Mouse (Mus musculus) gastrocnemius, postnatal 25 days (tissue): Measurements from ENCODE around the gene Dhrs7b. TPM values are rescaled to one million over a fixed set of nuclear protein-coding genes. Genes with fewer than 3 reads are reported as not detected.
"Not testable (repeated sequence)": the region's sequence is repeated elsewhere in the genome, so short reads cannot be mapped to it uniquely, and the experiment has no call there.

Source experiments
- DNase-seq: peaks from one replicate; pipeline ENCODE4 v3.0.0; 2022
- total RNA-seq, 2 experiments: library from RNA; stranded (reverse); gene quantifications; 1 replicate in 1 of 2; 2 replicates in 1 of 2; pipeline ENCODE4 v1.2.3; 2021

Gene Dhrs7b
- total RNA-seq, 2 experiments from 2014 or later: 19.1 to 22.0 TPM

DNA sequence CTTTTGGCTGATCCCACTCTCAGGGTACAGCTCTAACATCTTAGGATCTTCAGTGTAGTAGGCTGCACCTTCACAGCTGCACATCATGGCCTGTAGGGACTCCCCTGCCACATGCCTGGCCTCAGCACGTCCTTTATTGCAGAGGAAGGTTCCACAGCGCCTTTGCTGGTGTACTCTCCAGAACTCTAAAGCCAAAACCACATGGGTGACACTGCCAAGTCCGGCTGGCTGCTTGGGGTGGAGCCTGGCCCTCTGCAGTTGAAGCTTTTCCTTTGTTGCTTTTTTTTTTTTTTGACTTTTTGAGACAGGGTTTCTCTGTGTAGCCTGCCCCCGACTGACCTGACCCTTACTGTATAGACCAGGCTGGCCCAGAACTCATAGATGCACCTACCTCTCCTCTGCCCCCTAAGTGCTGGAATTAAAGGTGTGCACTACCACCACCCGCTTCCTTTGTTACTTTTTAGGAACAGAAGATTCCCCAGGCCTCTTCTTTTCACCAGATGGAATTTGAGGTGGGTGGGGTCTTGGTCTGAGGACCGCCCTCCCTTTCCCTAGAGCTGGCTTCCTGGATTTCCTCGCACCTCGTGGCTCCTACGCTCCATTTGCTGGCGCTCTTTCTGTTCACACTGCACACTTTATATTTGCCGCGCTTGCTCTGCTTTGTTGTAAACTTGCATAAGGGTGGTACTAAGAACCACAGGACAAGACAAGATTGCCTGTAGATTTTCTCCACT is 11.2 kb downstream of the Dhrs7b start:
- peak; percentile 27 for DNase-seq

DNA sequence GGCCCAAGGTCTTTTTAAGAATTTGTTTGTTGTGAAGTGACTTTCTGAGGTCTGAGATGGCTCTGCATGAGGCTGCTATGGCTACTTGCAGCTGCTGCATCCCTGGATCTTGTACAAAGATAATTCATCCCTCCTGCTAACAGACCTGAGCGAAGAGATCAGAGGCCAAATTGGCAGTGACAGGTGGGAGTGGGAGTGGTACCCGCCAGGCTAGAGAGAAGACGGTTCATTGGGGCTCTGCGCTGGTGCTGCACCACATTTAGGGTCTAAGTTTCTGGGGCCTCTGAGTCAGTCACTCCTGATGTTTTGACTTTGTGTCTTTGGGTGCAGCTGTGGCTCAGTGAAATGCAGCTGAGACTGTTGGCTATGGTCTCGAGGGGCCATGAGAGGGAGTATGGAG is 13.0 kb downstream of the Dhrs7b start:
- no peak for DNase-seq

DNA sequence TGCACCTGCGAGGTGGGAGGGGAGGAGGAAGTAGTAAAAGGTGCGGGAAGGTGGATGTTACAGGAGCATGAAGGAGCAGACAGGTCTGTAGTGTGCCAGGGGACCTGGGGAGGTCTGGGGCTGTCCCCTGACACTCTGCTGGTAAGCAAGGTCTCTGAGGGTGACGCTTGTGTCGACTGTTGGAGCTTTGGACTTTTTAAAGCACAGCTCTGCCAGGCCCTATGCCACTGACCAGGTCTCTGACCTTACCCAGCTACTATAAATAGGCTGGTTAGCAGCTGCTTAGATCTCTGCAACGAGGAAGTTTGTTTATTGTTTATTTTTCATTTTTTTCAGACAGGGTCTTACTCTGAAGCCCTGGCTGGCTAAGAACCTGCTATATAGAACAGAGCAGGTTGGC is 15.0 kb downstream of the Dhrs7b start:
- no peak for DNase-seq

DNA sequence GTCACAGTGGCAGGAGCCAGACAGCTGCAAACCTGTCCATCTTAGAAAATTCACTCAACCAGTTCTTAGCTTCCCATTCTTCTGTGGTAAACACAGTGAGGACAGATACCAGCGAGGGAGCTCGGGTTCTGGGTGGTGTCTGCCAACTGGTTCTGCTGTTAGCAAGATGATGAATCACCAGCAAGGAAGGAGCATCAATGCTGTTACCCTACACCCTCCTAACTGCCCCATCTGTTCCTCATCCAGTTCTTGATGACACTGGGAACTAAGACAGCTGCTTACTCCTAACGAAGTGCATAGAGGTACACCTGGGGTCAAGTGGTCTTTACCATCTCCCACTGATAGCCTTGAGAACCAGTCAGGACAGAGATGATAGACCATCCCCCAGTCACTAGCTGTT is 26.2 kb downstream of the Dhrs7b start:
- no peak for DNase-seq

DNA sequence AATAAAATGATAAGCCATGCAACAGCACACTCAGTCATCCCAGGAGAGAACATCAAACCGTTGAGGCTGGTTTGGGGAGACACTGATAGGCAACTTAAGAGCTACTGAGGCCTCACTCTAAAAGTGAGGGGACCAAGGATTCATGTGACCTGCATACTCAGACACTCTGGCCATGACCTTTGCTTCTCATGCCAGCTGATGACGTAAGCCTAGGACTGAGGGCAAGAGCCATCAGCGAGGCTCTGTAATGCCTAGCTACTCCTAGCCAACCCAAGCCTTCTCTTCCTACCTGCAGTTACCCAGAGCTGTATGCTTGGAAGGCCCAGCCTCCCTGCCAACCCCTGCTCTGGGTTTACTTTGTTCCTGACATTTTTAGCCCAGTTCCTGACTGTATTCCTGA is 31.6 kb downstream of the Dhrs7b start:
- DNase-seq: no peak

- DNase-seq: peak; percentile 43
These were observed 32.8 kb downstream of the Dhrs7b start for GRCm38 (mm10) chr11:60863196-60863595.

GRCm38 (mm10) chr11:60864166-60864565 is 33.7 kb downstream of the Dhrs7b start:
- DNase-seq: no peak

DNA sequence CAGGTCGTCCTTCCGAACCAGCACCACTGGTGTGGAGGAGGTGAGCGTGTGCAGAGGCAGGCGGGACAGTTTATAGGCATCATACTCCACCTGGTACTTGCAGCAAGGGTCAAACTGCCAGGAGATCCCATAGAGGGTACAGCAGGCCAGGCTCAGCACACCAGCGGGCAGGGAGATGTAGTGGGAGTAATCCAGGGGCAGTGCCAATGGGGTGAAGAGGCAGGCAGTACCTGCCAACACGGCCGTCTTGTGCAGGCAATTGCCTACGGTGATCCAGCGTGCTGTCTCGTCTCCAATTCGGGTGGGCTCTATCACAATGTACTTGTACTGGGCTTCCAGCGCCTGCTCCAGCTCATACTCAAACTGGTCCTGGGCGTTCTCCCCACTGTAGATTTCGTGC is 34.5 kb downstream of the Dhrs7b start:
- peak; percentile 59 for DNase-seq

DNA sequence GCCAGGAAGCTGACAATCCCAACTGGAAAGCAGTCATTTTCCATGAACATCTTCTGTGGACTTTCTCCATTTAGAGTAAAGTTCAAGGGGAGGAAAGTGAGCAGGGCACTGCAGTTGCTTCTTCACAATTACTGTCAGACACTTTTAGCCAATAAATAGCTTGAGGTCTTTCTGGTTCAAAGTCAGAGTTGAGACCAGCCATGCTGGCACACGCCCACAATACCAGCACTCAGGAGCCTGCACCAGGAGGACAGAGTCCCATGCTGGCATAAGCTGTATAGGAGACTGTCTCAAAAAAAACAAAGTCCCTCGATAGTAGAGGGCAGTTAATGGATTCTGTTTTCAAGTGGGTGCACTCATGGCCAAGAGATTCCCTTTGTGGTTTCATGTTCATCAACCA is 35.6 kb downstream of the Dhrs7b start:
- no peak for DNase-seq

- no peak for DNase-seq
These were observed 37.0 kb downstream of the Dhrs7b start for GRCm38 (mm10) chr11:60867456-60867855.

DNA sequence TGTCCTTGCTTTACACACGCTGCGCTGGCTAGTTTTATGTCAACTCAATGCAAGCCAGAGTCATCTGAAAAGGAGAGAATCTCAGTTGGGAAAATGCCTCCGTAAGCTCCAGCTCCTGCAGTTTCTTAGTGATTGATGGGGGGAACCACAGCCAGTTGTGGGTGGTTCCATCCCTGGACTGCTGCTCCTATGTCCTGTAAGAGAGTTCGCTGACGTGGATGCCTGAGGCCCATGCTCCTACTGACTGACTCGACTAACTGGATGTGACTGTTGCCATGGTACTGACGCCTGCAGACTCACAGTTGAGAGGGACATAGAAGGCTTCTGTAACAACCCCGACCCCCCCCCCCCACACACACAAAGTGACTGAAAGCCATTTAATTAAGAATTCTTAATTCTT is 37.5 kb downstream of the Dhrs7b start:
- DNase-seq: no peak

DNA sequence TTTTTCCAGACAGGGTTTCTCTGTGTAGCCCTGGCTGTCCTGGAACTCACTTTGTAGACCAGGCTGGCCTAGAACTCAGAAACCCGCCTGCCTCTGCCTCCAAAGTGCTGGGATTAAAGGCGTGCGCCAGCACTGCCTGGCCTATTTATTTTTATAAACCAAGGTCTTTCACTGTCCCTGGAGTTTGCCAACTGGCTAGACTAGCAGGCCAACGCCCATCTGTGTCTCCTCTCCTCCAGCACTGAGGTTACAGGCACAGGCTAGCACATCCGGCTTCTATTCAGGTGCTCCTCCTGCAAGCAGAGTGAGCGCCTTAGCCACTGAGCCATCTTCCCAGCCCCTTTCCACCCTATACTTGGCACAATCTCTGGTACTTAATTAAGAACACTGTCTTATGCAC is 39.0 kb downstream of the Dhrs7b start:
- DNase-seq: not testable (repeated sequence)

DNA sequence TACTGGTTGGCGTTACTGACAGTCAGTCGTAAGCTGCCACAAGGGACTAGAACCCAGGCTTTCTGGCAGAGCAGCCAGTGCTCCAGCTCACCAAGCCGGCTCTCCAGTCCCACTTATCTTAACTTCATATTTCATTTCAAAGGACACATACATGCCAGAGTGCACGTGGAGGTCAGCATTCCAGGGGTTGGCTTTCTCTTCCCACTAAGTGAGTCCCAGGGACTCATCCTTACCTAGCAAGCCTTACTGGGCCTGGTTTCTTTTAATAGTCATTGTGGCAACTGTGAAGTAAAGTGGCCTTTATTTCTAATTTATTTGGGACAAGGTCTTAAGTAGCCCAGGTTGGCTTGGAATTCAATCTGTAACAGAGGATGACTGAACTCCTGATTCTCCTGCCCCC is 41.0 kb downstream of the Dhrs7b start:
- no peak for DNase-seq

DNA sequence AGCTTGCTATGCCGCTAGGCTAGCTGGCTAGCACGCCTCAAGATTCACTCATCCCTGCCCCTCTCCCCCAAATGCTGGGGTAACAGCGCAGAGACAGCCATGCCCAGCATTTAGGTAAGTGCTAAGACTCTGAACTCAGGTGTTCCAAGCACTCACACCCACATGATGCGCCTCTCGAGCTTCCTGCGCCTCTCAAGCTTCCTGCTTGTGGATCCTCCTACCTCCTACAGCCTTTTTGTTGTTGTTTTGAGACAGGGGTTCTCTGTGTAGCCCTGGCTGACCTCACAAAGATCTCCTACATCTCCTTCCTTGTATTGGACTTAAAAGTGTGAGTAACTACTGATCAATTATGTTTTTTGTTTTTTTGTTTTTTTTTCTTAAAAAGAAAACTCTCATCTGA is 42.7 kb downstream of the Dhrs7b start:
- DNase-seq: no peak

DNA sequence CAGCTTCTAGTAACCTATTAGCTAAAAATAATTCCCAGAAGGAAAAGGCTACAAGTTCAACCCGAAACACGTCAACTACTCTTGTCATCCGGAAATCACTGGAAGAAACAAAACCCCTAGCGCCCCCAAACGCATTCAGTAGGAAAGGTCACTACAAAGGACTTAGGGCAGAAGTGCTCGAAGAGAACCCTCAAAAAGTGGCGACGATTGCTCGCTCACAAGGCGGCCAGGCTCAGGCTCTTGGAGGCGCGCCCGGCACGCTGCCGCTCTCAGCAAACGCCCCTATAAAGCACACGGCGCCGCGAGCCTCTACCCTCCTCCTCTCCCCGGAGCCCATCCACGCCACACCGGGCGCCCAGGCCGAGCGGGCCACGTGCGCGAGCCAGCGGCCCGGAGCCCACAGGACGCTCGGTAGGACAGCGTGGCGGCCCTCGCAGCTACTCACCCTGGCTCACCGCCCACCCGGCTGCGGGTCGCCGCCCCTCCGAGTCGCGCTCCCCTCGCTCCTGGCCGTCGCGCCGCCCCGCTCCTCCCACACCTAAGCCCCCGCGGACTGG is 47.7 kb downstream of the Dhrs7b start:
- peak; percentile 67 for DNase-seq

DNA sequence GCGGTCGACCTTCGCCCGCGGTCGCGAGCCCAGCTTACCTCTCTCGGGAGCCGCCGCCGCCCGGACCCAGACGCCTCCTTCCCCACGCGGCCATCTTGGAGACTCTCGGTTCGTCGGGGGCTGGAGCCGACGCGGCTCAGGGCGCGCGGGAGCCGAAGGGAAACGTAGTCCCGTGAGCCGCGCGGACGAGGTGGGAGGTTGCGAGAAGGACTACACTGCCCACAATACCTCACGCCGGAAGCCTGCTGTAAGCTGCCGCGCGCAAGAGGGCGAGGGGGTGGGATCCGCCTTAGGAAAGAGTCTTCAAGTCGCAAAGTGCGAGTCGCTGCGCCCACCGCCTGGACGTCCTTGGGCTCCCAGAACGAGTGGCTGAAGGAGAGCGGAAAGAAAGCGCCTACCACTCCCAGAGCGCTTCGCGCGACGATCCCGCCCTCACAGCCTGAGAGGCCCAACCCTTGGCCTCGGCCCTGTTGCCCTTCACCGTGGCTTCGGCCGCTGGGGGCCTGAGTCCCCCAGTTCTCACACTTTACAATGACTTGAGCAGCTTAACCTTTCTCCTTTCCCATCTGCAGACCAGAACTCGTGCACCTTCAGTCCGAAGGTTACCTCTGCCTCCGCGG is 48.4 kb downstream of the Dhrs7b start, which contains the start of gene Tmem11:
Gene Tmem11, minus strand, starts transcription at position 598 of the 620 bp plus-strand sequence.
- DNase-seq: peak; percentile 97

DNA sequence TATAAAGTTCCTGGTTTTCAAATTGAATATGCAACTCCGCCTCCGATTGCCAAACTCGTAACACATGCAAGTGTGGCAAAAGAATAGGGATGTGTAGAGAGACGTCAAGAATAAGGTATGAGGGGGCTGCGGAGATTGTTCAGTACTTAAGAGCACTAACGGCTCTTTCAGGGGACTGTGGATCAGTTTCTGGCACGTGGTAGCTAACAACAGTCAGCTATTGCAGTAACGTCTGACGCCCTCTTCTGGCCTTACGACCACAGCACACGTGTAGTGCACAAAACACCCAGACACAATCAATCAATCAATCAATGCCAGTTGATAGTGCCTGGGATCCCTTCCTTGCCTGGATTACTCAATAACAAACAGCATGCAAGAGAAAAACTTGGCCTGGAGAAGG is 49.0 kb downstream of the Dhrs7b start:
- peak; percentile 38 for DNase-seq

DNA sequence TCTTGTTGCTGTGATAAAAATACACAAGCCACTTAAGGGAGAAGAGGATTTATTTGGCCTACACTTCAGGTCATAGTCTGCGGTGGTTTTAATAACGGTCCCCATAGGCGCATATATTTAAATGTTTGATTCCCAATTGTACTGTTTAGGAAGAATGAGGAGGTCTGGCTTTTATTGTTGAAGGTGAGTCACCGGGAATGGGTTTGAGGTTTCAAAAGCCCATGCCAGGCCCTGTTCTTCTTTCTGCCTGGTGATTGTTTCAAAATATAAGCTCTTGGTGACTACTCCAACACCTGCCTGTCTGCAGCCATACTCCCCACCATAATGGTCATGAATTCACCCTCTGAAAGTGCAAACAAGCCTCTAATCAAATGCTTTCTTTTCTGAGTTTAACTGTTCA is 50.1 kb downstream of the Dhrs7b start:
- DNase-seq: no peak

GRCm38 (mm10) chr11:60882386-60882785 is 52.0 kb downstream of the Dhrs7b start:
- DNase-seq: no peak

GRCm38 (mm10) chr11:60886986-60887385 is 56.6 kb downstream of the Dhrs7b start:
- DNase-seq: not testable (repeated sequence)

GRCm38 (mm10) chr11:60889861-60890260 is 59.4 kb downstream of the Dhrs7b start:
- no peak for DNase-seq

GRCm38 (mm10) chr11:60890286-60890685 is 59.9 kb downstream of the Dhrs7b start:
- no peak for DNase-seq

- no peak for DNase-seq
These were observed 60.3 kb downstream of the Dhrs7b start for GRCm38 (mm10) chr11:60890744-60891143.

- DNase-seq: no peak
These were observed 65.5 kb downstream of the Dhrs7b start for GRCm38 (mm10) chr11:60895915-60896314.
